Mouse (Mus musculus) hindbrain, embryonic 11.5 days (tissue): Measurements from ENCODE around the gene Mapre1. TPM values are rescaled to one million over a fixed set of nuclear protein-coding genes. Genes with fewer than 3 reads are reported as not detected.
A peak's percentile ranks its signal among the peaks of the same experiment; 100 is the strongest.
"Not testable (repeated sequence)": the region's sequence is repeated elsewhere in the genome, so short reads cannot be mapped to it uniquely, and the experiment has no call there.

Source experiments
- ATAC-seq: fragments of 200-750 bp; cut with Nextera tagmentation; 2 replicates; pipeline ENCODE4 v1.8.0; 2017; ENCODE audit warnings: mild to moderate bottlenecking, moderate TSS enrichment, moderate library complexity; ENCODE audit not compliant: low FRiP score
- DNase-seq: peaks from one replicate; pipeline ENCODE4 v3.0.0-alpha.2; 2015; ENCODE audit warnings: low spot score
- H3K27ac ChIP-seq: fragments of 300-500 bp; sonication (generic); 2 replicates; pipeline ENCODE4 v1.5.1; 2014; ENCODE audit warnings: mild to moderate bottlenecking, low read depth, low read length
- H3K27me3 ChIP-seq: fragments of 300-500 bp; sonication (generic); 2 replicates; pipeline ENCODE4 v1.6.1; 2014; ENCODE audit warnings: mild to moderate bottlenecking, low read length, moderate library complexity, mixed read lengths; ENCODE audit not compliant: control insufficient read depth, insufficient read depth
- H3K36me3 ChIP-seq: fragments of 300-500 bp; sonication (generic); 2 replicates; pipeline ENCODE4 v1.6.1; 2014; ENCODE audit warnings: mild to moderate bottlenecking, low read length, moderate library complexity, mixed read lengths; ENCODE audit not compliant: control insufficient read depth, insufficient read depth
- H3K4me1 ChIP-seq: fragments of 300-500 bp; sonication (generic); replicated peaks from 2 replicates; pipeline ENCODE4 v1.6.1; 2014; ENCODE audit warnings: low read length, mixed read lengths; ENCODE audit not compliant: control insufficient read depth, insufficient read depth
- H3K4me2 ChIP-seq: fragments of 300-500 bp; sonication (generic); replicated peaks from 2 replicates; pipeline ENCODE4 v1.6.1; 2014; ENCODE audit warnings: mild to moderate bottlenecking, low read depth, low read length
- H3K4me3 ChIP-seq: fragments of 300-500 bp; sonication (generic); 2 replicates; pipeline ENCODE4 v1.5.1; 2014; ENCODE audit warnings: low read depth, low read length
- H3K9ac ChIP-seq: fragments of 300-500 bp; sonication (generic); 2 replicates; pipeline ENCODE4 v1.6.1; 2014; ENCODE audit warnings: low read depth, low read length
- H3K9me3 ChIP-seq: fragments of 300-500 bp; sonication (generic); 2 replicates; pipeline ENCODE4 v1.6.1; 2016; ENCODE audit warnings: low read length; ENCODE audit not compliant: control insufficient read depth
- WGBS: fragments of 180-500 bp; shearing (Covaris S2); extraction: QIAGEN DNeasy Blood & Tissue Kit; methylation state at CpG from one replicate; pipeline ENCODE4 v1.1.7; 2014; 5-methylcytosine and 5-hydroxymethylcytosine counted together
- polyA plus RNA-seq: library from polyadenylated mRNA; unstranded; fragments of >200 nt; fragmentation: Nextera tagmentation; extraction: Ambion mirVana; gene quantifications from 2 replicates; pipeline ENCODE4 v1.2.1, GENCODE M21; 2014

Mapre1 gene
- polyA plus RNA-seq, 1 experiment from 2014 or later = 376 TPM

DNA sequence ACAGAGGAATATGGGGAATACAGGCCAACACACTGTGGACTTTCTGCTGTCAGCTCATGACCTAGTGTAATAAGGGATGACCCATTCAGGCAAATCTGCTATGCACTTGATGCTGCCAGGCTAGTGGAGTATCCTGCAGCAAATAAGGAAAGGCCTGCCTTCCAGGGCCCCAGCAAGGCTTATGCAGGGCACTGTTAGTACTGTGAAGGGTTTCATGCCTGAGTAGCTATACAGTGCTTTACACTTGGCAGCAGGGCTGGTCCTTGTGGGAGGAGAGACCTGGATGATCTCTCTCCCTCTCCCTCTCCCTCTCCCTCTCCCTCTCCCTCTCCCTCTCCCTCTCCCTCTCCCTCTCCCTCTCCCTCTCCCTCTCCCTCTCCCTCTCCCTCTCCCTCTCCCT lies 52.3 kb downstream of the Mapre1 start:
- no peak overlapping the region for H3K4me3 ChIP-seq
- no peak for ATAC-seq
- no peaks in the 10 kb centered on the region for H3K36me3 ChIP-seq
- no peaks in the 10 kb centered on the region for H3K27me3 ChIP-seq
- no peak overlapping the region for H3K27ac ChIP-seq
- no peaks in the 10 kb centered on the region for H3K9me3 ChIP-seq
- H3K9ac ChIP-seq = no peak overlapping the region
- H3K4me1 ChIP-seq = no peaks in the 10 kb centered on the region
- no peak for DNase-seq
- H3K4me2 ChIP-seq = no peak overlapping the region

DNA sequence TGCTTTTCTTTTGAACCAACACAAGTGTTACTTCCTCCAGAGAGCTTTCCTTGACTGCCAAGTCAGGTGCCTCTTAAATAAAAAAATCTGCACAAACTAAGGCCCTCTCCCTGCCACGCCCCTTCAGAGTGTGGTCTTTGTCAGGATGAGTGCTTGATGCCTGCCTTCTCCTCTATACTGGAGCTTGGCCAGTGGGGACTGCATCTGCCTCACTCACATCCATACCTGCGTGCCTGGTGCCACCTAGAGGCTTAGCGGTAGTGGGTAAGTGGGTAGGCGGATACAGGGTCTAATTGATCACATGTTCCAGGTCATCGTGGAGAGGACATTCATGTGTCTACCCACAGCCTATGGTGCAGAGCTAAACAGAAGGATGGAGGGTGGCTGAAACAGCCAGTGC lies 54.0 kb downstream of the Mapre1 start:
- Histone ChIP-seq H3K27ac (no peak overlapping the region), H3K4me1 (no peaks in the 10 kb centered on the region), H3K36me3 (no peaks in the 10 kb centered on the region), H3K9ac (no peak overlapping the region), H3K4me2 (no peak overlapping the region), H3K4me3 (no peak overlapping the region), H3K9me3 (no peaks in the 10 kb centered on the region), H3K27me3 (no peaks in the 10 kb centered on the region)
- DNase-seq = no peak
- 44% methylated on average over 5 of the region's 5 CpGs for WGBS
- no peak for ATAC-seq

DNA sequence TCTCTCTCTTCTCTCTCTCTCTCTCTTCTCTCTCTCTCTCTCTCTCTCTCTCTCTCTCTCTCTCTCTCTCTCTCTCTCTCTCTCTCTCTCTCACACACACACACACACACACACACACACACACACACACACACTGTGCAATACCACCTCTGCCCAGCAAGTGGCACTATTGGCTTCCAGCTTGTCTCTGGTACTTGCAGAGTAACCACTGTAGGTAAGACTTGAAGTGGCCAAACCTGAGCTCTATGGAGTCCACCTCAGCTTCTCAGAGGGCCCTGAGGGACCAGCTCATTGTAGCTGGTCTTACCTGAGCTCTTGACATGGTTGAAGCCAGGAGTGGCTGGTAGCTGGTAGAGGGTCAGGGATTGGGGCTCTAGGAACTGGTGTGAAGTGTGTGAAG lies 66.4 kb downstream of the Mapre1 start:
- not testable (repeated sequence) for H3K4me3 ChIP-seq, H3K36me3 ChIP-seq, H3K4me2 ChIP-seq, ATAC-seq, H3K9me3 ChIP-seq, H3K4me1 ChIP-seq, H3K27me3 ChIP-seq, H3K27ac ChIP-seq, H3K9ac ChIP-seq
- DNase-seq = peak; percentile 68

DNA sequence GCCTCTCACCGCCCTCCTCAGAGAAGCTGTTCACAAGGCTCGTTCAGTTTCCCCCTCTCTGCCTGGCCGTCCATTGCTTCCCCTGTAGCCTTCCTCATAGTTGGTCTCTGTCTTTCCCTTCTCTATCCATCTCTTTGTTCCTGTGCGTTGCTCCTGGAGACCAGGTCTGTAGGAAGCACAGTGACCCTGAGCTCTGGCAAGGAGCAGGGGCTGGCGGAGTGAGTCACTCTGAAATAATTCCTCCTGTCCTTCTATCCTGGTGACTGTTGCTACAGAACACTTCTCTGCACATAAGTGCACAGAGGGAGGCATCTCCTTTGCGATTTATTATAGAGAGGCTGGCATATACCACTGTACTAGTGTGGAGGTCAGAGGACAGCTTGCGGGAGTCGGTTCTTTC lies 67.1 kb downstream of the Mapre1 start:
- no peak overlapping the region for H3K27ac ChIP-seq
- no peaks in the 10 kb centered on the region for H3K27me3 ChIP-seq
- DNase-seq (no peak), ATAC-seq (no peak)
- 83% methylated on average over 8 of the region's 8 CpGs for WGBS
- H3K9me3 ChIP-seq = no peaks in the 10 kb centered on the region
- H3K4me3 ChIP-seq = no peak overlapping the region
- H3K9ac ChIP-seq = no peak overlapping the region
- H3K4me1 ChIP-seq = no peaks in the 10 kb centered on the region
- H3K4me2 ChIP-seq = no peak overlapping the region
- no peaks in the 10 kb centered on the region for H3K36me3 ChIP-seq

DNA sequence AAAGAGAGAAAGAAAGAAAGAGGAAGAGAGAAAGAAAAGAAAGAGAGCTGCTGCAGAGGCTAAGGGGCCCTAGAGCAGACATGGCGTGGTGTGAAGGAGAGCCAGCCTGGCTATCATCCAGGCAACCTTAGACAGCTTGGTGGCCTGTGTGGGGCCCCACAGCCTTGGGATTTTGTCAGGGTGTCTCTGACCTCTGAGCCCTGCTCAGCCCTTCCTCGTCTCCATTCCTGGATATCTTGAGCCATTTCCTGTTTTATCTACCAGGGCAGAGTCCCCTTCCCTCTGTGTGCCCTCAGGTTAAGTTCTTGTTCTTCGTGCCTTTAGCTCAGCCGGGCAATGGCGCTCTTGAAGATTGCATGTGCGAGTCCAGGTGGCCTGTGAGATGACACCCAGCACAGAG lies 67.8 kb downstream of the Mapre1 start:
- no peak overlapping the region for H3K27ac ChIP-seq
- H3K4me2 ChIP-seq = no peak overlapping the region
- H3K9ac ChIP-seq = no peak overlapping the region
- no peaks in the 10 kb centered on the region for H3K36me3 ChIP-seq
- H3K4me3 ChIP-seq = no peak overlapping the region
- WGBS = 86% methylated on average over 6 of the region's 6 CpGs
- no peaks in the 10 kb centered on the region for H3K27me3 ChIP-seq
- no peak for ATAC-seq
- H3K4me1 ChIP-seq = no peaks in the 10 kb centered on the region
- DNase-seq = no peak
- H3K9me3 ChIP-seq = no peaks in the 10 kb centered on the region

DNA sequence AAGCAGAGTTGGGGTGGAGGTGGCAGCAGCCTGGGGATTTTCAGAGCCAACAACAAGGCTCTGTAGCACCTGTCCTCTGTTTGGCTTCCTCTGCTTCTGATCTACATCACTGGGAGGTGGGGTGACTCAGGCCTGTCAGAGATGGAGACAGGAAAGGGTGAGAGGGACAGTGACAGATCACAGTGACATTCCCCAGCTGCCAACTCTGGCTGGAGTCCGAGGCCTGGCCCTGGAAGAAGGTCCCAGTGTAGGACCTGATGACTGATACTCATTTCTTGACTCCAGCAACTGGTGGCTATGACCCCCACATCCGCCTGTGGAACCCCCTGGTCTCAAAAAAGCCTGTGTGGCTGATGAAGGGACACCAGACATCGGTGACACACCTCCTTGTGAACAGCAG lies 68.8 kb downstream of the Mapre1 start:
- Histone ChIP-seq H3K4me1 (no peaks in the 10 kb centered on the region), H3K4me3 (no peak overlapping the region), H3K27me3 (no peaks in the 10 kb centered on the region), H3K36me3 (no peaks in the 10 kb centered on the region), H3K4me2 (no peak overlapping the region), H3K9me3 (no peaks in the 10 kb centered on the region), H3K27ac (no peak overlapping the region), H3K9ac (no peak overlapping the region)
- WGBS = 72% methylated on average over 3 of the region's 3 CpGs
- DNase-seq (no peak), ATAC-seq (no peak)

DNA sequence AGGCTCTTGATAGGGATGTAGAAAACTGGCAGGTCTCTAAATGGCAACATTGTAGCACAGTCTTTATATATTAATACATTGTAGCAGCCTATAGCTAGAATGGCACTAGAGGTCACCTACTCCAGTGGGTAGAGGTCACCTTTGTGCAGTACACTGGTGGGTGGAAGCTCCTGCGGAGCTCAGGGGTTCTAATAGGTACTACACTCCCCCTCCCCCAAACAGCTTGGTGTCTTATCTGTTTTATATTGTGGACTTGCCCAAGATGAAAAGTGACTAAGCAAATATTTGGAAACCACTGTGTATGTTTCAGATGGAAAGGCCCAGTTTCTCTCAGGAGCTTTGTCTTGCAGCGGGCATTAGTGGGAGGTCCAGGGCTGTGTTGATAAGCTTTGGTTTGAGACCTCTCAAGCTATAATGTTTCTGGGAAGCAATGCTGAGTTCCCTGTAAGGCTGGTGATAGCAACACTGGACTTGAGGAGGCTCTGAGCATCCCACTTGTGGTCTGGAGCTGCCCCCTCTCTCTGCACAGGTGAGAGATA lies 81.0 kb downstream of the Mapre1 start:
- H3K9me3 ChIP-seq = no peaks in the 10 kb centered on the region
- H3K9ac ChIP-seq = no peak overlapping the region
- no peak overlapping the region for H3K4me3 ChIP-seq
- H3K4me2 ChIP-seq = no peak overlapping the region
- no peak for ATAC-seq
- no peak for DNase-seq
- WGBS = 100% methylated on average over 2 of the region's 2 CpGs
- H3K36me3 ChIP-seq = no peaks in the 10 kb centered on the region
- H3K27me3 ChIP-seq = no peaks in the 10 kb centered on the region
- H3K27ac ChIP-seq = no peak overlapping the region
- no peaks in the 10 kb centered on the region for H3K4me1 ChIP-seq

Other genes starting within 250 kb of the Mapre1 start
- not detected in 2 replicates for gene 4930404H24Rik, start 248.5 kb upstream of the Mapre1 start, polyA plus RNA-seq
- 26.0 and 26.7 TPM in 2 replicates for gene Nol4l, start 211.3 kb upstream of the Mapre1 start, polyA plus RNA-seq
- gene Commd7, start 108.5 kb upstream of the Mapre1 start, polyA plus RNA-seq = 60.0 and 65.6 TPM in 2 replicates
- gene Dnmt3b, start 91.8 kb upstream of the Mapre1 start, polyA plus RNA-seq = 9.9 and 10.3 TPM in 2 replicates
- gene Dnmt3c, start 44.6 kb upstream of the Mapre1 start, polyA plus RNA-seq = 0.10 TPM in 1 of 2 replicates, not detected in the other
- gene Efcab8, start 38.7 kb downstream of the Mapre1 start, polyA plus RNA-seq = not detected in 2 replicates
- gene Sun5, start 129.8 kb downstream of the Mapre1 start, polyA plus RNA-seq = not detected in 2 replicates
- gene Bpifb2, start 133.8 kb downstream of the Mapre1 start, polyA plus RNA-seq = not detected in 2 replicates
- 0.08 TPM in 1 of 2 replicates, not detected in the other for gene Bpifb6, start 159.1 kb downstream of the Mapre1 start, polyA plus RNA-seq
- gene Bpifb3, start 177.0 kb downstream of the Mapre1 start, polyA plus RNA-seq = 0.08 and 0.09 TPM in 2 replicates
- gene Bpifb4, start 196.9 kb downstream of the Mapre1 start, polyA plus RNA-seq = not detected in 2 replicates
- gene Bpifa6, start 233.7 kb downstream of the Mapre1 start, polyA plus RNA-seq = not detected in 2 replicates